Mouse (Mus musculus): Measurements from ENCODE around the gene Pfkl. TPM values are rescaled to one million over a fixed set of nuclear protein-coding genes. Genes with fewer than 3 reads are reported as not detected.
"Not testable (repeated sequence)": the region's sequence is repeated elsewhere in the genome, so short reads cannot be mapped to it uniquely, and the experiment has no call there.

Gene Pfkl
- total RNA-seq, 2 experiments from 2014 or later: 149 to 153 TPM

- no peak for DNase-seq (ENCODE audit: low spot score in 2 of 2)
- intact Hi-C loops (cut with DNase I): loop anchor here (5.0 kb wide), 2 partner anchors 36 to 349 kb away; partner anchors contain the start of gene Pfkl
Measured at GRCm38 (mm10) chr10:77976458-77977150, 33.3 kb downstream of the Pfkl start.

- intact Hi-C loops (cut with DNase I): loop anchor here (5.0 kb wide), 2 partner anchors 37 to 348 kb away; partner anchors contain the start of gene Pfkl
- DNase-seq (ENCODE audit: low spot score in 2 of 2): no peak
Measured at GRCm38 (mm10) chr10:77975653-77976052, 34.2 kb downstream of the Pfkl start.

GRCm38 (mm10) chr10:77974811-77975210, 35.1 kb downstream of the Pfkl start:
- intact Hi-C loops (cut with DNase I): loop anchor here (5.0 kb wide), 2 partner anchors 37 to 348 kb away; partner anchors contain the start of gene Pfkl

GRCm38 (mm10) chr10:77974323-77974722, 35.6 kb downstream of the Pfkl start:
- intact Hi-C loops (cut with DNase I): no loop called here
- DNase-seq (ENCODE audit: low spot score in 2 of 2): no peak

More at GRCm38 (mm10) chr10:77974811-77975210, 35.1 kb downstream of the Pfkl start:
- no peak for DNase-seq (ENCODE audit: low spot score in 2 of 2)

- no peak for DNase-seq (ENCODE audit: low spot score in 2 of 2)
- intact Hi-C loops (cut with DNase I): no loop called here
Measured at GRCm38 (mm10) chr10:77971709-77972553, 38.0 kb downstream of the Pfkl start.

- DNase-seq (ENCODE audit: low spot score in 2 of 2): no peak
- intact Hi-C loops (cut with DNase I): no loop called here
Measured at GRCm38 (mm10) chr10:77971191-77971590, 38.7 kb downstream of the Pfkl start.

- intact Hi-C loops (cut with DNase I): no loop called here
- DNase-seq (ENCODE audit: low spot score in 2 of 2): no peak
Measured at GRCm38 (mm10) chr10:77970481-77970880, 39.4 kb downstream of the Pfkl start, which contains the start of gene Trpm2. Trpm2 (minus strand) TSS chr10:77970563.

GRCm38 (mm10) chr10:77969973-77970325, 39.9 kb downstream of the Pfkl start:
- DNase-seq (ENCODE audit: low spot score in 2 of 2): no peak
- intact Hi-C loops (cut with DNase I): no loop called here

GRCm38 (mm10) chr10:77969274-77969972, 40.5 kb downstream of the Pfkl start:
- intact Hi-C loops (cut with DNase I): no loop called here
- peak; percentile 69 to 71 for DNase-seq (ENCODE audit: low spot score in 2 of 2)

GRCm38 (mm10) chr10:77963971-77964370, 45.9 kb downstream of the Pfkl start:
- no peak for DNase-seq (ENCODE audit: low spot score in 2 of 2)

GRCm38 (mm10) chr10:77962725-77963124, 47.2 kb downstream of the Pfkl start:
- DNase-seq (ENCODE audit: low spot score in 2 of 2): no peak
- intact Hi-C loops (cut with DNase I): no loop called here

More at GRCm38 (mm10) chr10:77963971-77964370, 45.9 kb downstream of the Pfkl start:
- intact Hi-C loops (cut with DNase I): no loop called here

GRCm38 (mm10) chr10:77950468-77950867, 59.4 kb downstream of the Pfkl start:
- intact Hi-C loops (cut with DNase I): not testable (repeated sequence)

GRCm38 (mm10) chr10:77939685-77940084, 70.2 kb downstream of the Pfkl start:
- no peak for DNase-seq (ENCODE audit: low spot score in 2 of 2)
- intact Hi-C loops (cut with DNase I): no loop called here

More at GRCm38 (mm10) chr10:77950468-77950867, 59.4 kb downstream of the Pfkl start:
- DNase-seq (ENCODE audit: low spot score in 2 of 2): not testable (repeated sequence)

Other genes starting within 250 kb of the Pfkl start
- gene Gm3238, start 238.8 kb downstream of the Pfkl start, total RNA-seq (2021): not detected
- not detected for gene Gm7138, start 233.1 kb downstream of the Pfkl start, total RNA-seq (2021)
- gene Gm3250, start 227.5 kb downstream of the Pfkl start, total RNA-seq (2021): not detected
- not detected for gene Gm7137, start 221.9 kb downstream of the Pfkl start, total RNA-seq (2021)
- gene Gm9639, start 215.0 kb downstream of the Pfkl start, total RNA-seq (2021): not detected
- gene Gm19668, start 210.9 kb downstream of the Pfkl start, total RNA-seq (2021): not detected
- gene Gm9507, start 198.2 kb downstream of the Pfkl start, total RNA-seq (2021): not detected
- gene Gm2696, start 195.4 kb downstream of the Pfkl start, total RNA-seq (2021): not detected
- gene Krtap10-4, start 183.0 kb downstream of the Pfkl start, total RNA-seq (2021): not detected
- not detected for gene Krtap10-10, start 174.1 kb downstream of the Pfkl start, total RNA-seq (2021)
- gene Gm36176, start 163.3 kb downstream of the Pfkl start, total RNA-seq (2021): not detected
- gene Gm10318, start 157.2 kb downstream of the Pfkl start, total RNA-seq (2021): not detected
- gene Gm3285, start 148.1 kb downstream of the Pfkl start, total RNA-seq (2021): not detected
- 10 to 100 TPM; 11.7 to 12.6 TPM for gene Lrrc3, start 107.5 kb downstream of the Pfkl start, total RNA-seq (2021)
- gene Trpm2, start 39.5 kb downstream of the Pfkl start, total RNA-seq (2021): 10 to 100 TPM; 40.4 to 44.2 TPM
- gene 1810043G02Rik, start 31.6 kb downstream of the Pfkl start, total RNA-seq (2021): 10 to 100 TPM; 32.7 to 38.1 TPM
- gene Dnmt3l, start 31.9 kb upstream of the Pfkl start, total RNA-seq (2021): not detected
- under 1 TPM in 1 of 2 experiments, not detected in 1; 0.25 TPM for gene Aire, start 33.5 kb upstream of the Pfkl start, total RNA-seq (2021)
- gene Icosl, start 59.2 kb upstream of the Pfkl start, total RNA-seq (2021): 1 to 10 TPM; 1.9 to 2.2 TPM
- 100 to 1,000 TPM; 108 to 123 TPM for gene D10Jhu81e, start 159.7 kb upstream of the Pfkl start, total RNA-seq (2021)
- gene Pwp2, start 175.1 kb upstream of the Pfkl start, total RNA-seq (2021): 10 to 100 TPM; 18.9 TPM
- gene Trappc10, start 234.6 kb upstream of the Pfkl start, total RNA-seq (2021): 10 to 100 TPM; 82.3 to 89.2 TPM

Measured in left cerebral cortex, postnatal 36 days (tissue).